Mouse (Mus musculus) G1E (cell line): ENCODE measurements around the gene Ifi44.

ENCODE experiments used
- CTCF ChIP-seq: IDR thresholded peaks from 2 replicates; pipeline ENCODE4 v1.5.1; 2012; ENCODE audit warnings: low read depth, low read length, inconsistent platforms, mixed read lengths
- GATA1 ChIP-seq: IDR thresholded peaks from 2 replicates; pipeline ENCODE4 v1.6.1; 2012; ENCODE audit warnings: borderline replicate concordance, low read length, inconsistent platforms, mixed read lengths
- GATA2 ChIP-seq: IDR thresholded peaks from 2 replicates; pipeline ENCODE4 v1.6.1; 2012; ENCODE audit warnings: low read depth, low read length, inconsistent platforms, borderline replicate concordance
- TAL1 ChIP-seq: conservative IDR thresholded peaks from 2 replicates; pipeline ENCODE4 v1.6.1; 2012; ENCODE audit warnings: low read depth, low read length, inconsistent platforms, mixed read lengths

- no peak for TF ChIP-seq CTCF
- TF ChIP-seq GATA2 = no peak
- TF ChIP-seq GATA1 = no peak
- no peak for TF ChIP-seq TAL1
Measured at GRCm38 (mm10) chr3:151746058-151746457, 3.7 kb downstream of the Ifi44 start.
